Mouse (Mus musculus): ENCODE data around the gene Nrap. TPM values are rescaled to one million over a fixed set of nuclear protein-coding genes. Genes with fewer than 3 reads are reported as not detected.
"Not testable (repeated sequence)": the region's sequence is repeated elsewhere in the genome, so short reads cannot be mapped to it uniquely, and the experiment has no call there.

The Nrap gene
- polyA plus RNA-seq, 1 experiment from 2014 or later: 0.21 TPM

- ATAC-seq (ENCODE audit: insufficient number of reproducible peaks, low FRiP score, low TSS enrichment, low read depth) (no peak), DNase-seq (ENCODE audit: low spot score) (no peak)
- Histone ChIP-seq H3K9ac (ENCODE audit: low read length) (no peak overlapping the region), H3K9me3 (ENCODE audit: control insufficient read depth, low read length) (no peaks in the 10 kb centered on the region), H3K27ac (replicated peaks; ENCODE audit: low read depth, low read length) (no peak overlapping the region), H3K4me3 (ENCODE audit: low read depth, low read length) (no peak overlapping the region), H3K4me2 (ENCODE audit: low read depth, severe bottlenecking) (no peak overlapping the region), H3K36me3 (ENCODE audit: control insufficient read depth, insufficient read depth, low read length) (no peaks in the 10 kb centered on the region), H3K27me3 (ENCODE audit: control insufficient read depth, insufficient read depth, low read length) (no peaks in the 10 kb centered on the region), H3K4me1 (ENCODE audit: control insufficient read depth, insufficient read depth, low read length) (peaks cover 9% of the 10 kb centered on the region)
- 83% methylated on average over 17 of the region's 17 CpGs for WGBS
These were observed 35.0 kb upstream of the Nrap start for GRCm38 (mm10) chr19:56424606-56425395.

GRCm38 (mm10) chr19:56423370-56423769 is 33.5 kb upstream of the Nrap start:
- DNase-seq (ENCODE audit: low spot score): no peak
- H3K4me3 ChIP-seq (ENCODE audit: low read depth, low read length): no peak overlapping the region
- H3K27ac ChIP-seq (replicated peaks; ENCODE audit: low read depth, low read length): no peak overlapping the region
- H3K4me1 ChIP-seq (ENCODE audit: control insufficient read depth, insufficient read depth, low read length): peaks cover 9% of the 10 kb centered on the region
- 63% methylated on average over 12 of the region's 12 CpGs for WGBS
- no peaks in the 10 kb centered on the region for H3K9me3 ChIP-seq (ENCODE audit: control insufficient read depth, low read length)
- no peaks in the 10 kb centered on the region for H3K36me3 ChIP-seq (ENCODE audit: control insufficient read depth, insufficient read depth, low read length)
- H3K9ac ChIP-seq (ENCODE audit: low read length): no peak overlapping the region
- H3K4me2 ChIP-seq (ENCODE audit: low read depth, severe bottlenecking): no peak overlapping the region
- H3K27me3 ChIP-seq (ENCODE audit: control insufficient read depth, insufficient read depth, low read length): no peaks in the 10 kb centered on the region
- ATAC-seq (ENCODE audit: insufficient number of reproducible peaks, low FRiP score, low TSS enrichment, low read depth): no peak

- Histone ChIP-seq H3K27me3 (ENCODE audit: control insufficient read depth, insufficient read depth, low read length) (no peaks in the 10 kb centered on the region), H3K27ac (replicated peaks; ENCODE audit: low read depth, low read length) (no peak overlapping the region), H3K36me3 (ENCODE audit: control insufficient read depth, insufficient read depth, low read length) (no peaks in the 10 kb centered on the region), H3K9ac (ENCODE audit: low read length) (no peak overlapping the region), H3K4me1 (ENCODE audit: control insufficient read depth, insufficient read depth, low read length) (peaks cover 9% of the 10 kb centered on the region), H3K9me3 (ENCODE audit: control insufficient read depth, low read length) (no peaks in the 10 kb centered on the region), H3K4me3 (ENCODE audit: low read depth, low read length) (no peak overlapping the region), H3K4me2 (ENCODE audit: low read depth, severe bottlenecking) (no peak overlapping the region)
- peak; percentile 44; the same call in 1 of the 2 replicates for ATAC-seq (ENCODE audit: insufficient number of reproducible peaks, low FRiP score, low TSS enrichment, low read depth)
- peak; percentile 93 for DNase-seq (ENCODE audit: low spot score)
- WGBS: 21% methylated on average over 14 of the region's 14 CpGs
These were observed 32.9 kb upstream of the Nrap start for GRCm38 (mm10) chr19:56422476-56423338.

- no peak overlapping the region for H3K27ac ChIP-seq (replicated peaks; ENCODE audit: low read depth, low read length)
- no peak overlapping the region for H3K4me3 ChIP-seq (ENCODE audit: low read depth, low read length)
- no peak overlapping the region for H3K9ac ChIP-seq (ENCODE audit: low read length)
- H3K9me3 ChIP-seq (ENCODE audit: control insufficient read depth, low read length): no peaks in the 10 kb centered on the region
- H3K4me1 ChIP-seq (ENCODE audit: control insufficient read depth, insufficient read depth, low read length): peaks cover 9% of the 10 kb centered on the region
- ATAC-seq (ENCODE audit: insufficient number of reproducible peaks, low FRiP score, low TSS enrichment, low read depth) (no peak), DNase-seq (ENCODE audit: low spot score) (no peak)
- H3K27me3 ChIP-seq (ENCODE audit: control insufficient read depth, insufficient read depth, low read length): no peaks in the 10 kb centered on the region
- no peak overlapping the region for H3K4me2 ChIP-seq (ENCODE audit: low read depth, severe bottlenecking)
- WGBS: 90% methylated on average over 3 of the region's 3 CpGs
- H3K36me3 ChIP-seq (ENCODE audit: control insufficient read depth, insufficient read depth, low read length): no peaks in the 10 kb centered on the region
These were observed 30.5 kb upstream of the Nrap start for GRCm38 (mm10) chr19:56420345-56420744.

GRCm38 (mm10) chr19:56419452-56419851 is 29.6 kb upstream of the Nrap start:
- H3K4me3 ChIP-seq (ENCODE audit: low read depth, low read length): no peak overlapping the region
- no peak overlapping the region for H3K27ac ChIP-seq (replicated peaks; ENCODE audit: low read depth, low read length)
- H3K4me1 ChIP-seq (ENCODE audit: control insufficient read depth, insufficient read depth, low read length): peaks cover 9% of the 10 kb centered on the region
- ATAC-seq (ENCODE audit: insufficient number of reproducible peaks, low FRiP score, low TSS enrichment, low read depth): no peak
- H3K9ac ChIP-seq (ENCODE audit: low read length): no peak overlapping the region
- H3K4me2 ChIP-seq (ENCODE audit: low read depth, severe bottlenecking): no peak overlapping the region
- H3K27me3 ChIP-seq (ENCODE audit: control insufficient read depth, insufficient read depth, low read length): no peaks in the 10 kb centered on the region
- no peaks in the 10 kb centered on the region for H3K36me3 ChIP-seq (ENCODE audit: control insufficient read depth, insufficient read depth, low read length)
- WGBS: 45% methylated on average over 9 of the region's 9 CpGs
- H3K9me3 ChIP-seq (ENCODE audit: control insufficient read depth, low read length): no peaks in the 10 kb centered on the region
- DNase-seq (ENCODE audit: low spot score): peak; percentile 64

GRCm38 (mm10) chr19:56418404-56418803 is 28.6 kb upstream of the Nrap start:
- no peak overlapping the region for H3K4me2 ChIP-seq (ENCODE audit: low read depth, severe bottlenecking)
- H3K27me3 ChIP-seq (ENCODE audit: control insufficient read depth, insufficient read depth, low read length): no peaks in the 10 kb centered on the region
- ATAC-seq (ENCODE audit: insufficient number of reproducible peaks, low FRiP score, low TSS enrichment, low read depth): no peak
- H3K4me1 ChIP-seq (ENCODE audit: control insufficient read depth, insufficient read depth, low read length): peaks cover 6% of the 10 kb centered on the region
- DNase-seq (ENCODE audit: low spot score): no peak
- no peak overlapping the region for H3K27ac ChIP-seq (replicated peaks; ENCODE audit: low read depth, low read length)
- no peaks in the 10 kb centered on the region for H3K36me3 ChIP-seq (ENCODE audit: control insufficient read depth, insufficient read depth, low read length)
- no peak overlapping the region for H3K9ac ChIP-seq (ENCODE audit: low read length)
- no peak overlapping the region for H3K4me3 ChIP-seq (ENCODE audit: low read depth, low read length)
- 74% methylated on average over 4 of the region's 4 CpGs for WGBS
- no peaks in the 10 kb centered on the region for H3K9me3 ChIP-seq (ENCODE audit: control insufficient read depth, low read length)

GRCm38 (mm10) chr19:56409884-56410283 is 20.0 kb upstream of the Nrap start:
- ATAC-seq (ENCODE audit: insufficient number of reproducible peaks, low FRiP score, low TSS enrichment, low read depth); H3K27me3 ChIP-seq (ENCODE audit: control insufficient read depth, insufficient read depth, low read length); H3K4me2 ChIP-seq (ENCODE audit: low read depth, severe bottlenecking); H3K4me1 ChIP-seq (ENCODE audit: control insufficient read depth, insufficient read depth, low read length); H3K27ac ChIP-seq (replicated peaks; ENCODE audit: low read depth, low read length); H3K9me3 ChIP-seq (ENCODE audit: control insufficient read depth, low read length); H3K36me3 ChIP-seq (ENCODE audit: control insufficient read depth, insufficient read depth, low read length); H3K4me3 ChIP-seq (ENCODE audit: low read depth, low read length); DNase-seq (ENCODE audit: low spot score); H3K9ac ChIP-seq (ENCODE audit: low read length): not testable (repeated sequence)
- 90% methylated on average over 4 of the region's 4 CpGs for WGBS

- H3K4me3 ChIP-seq (ENCODE audit: low read depth, low read length): no peak overlapping the region
- H3K4me2 ChIP-seq (ENCODE audit: low read depth, severe bottlenecking): no peak overlapping the region
- ATAC-seq (ENCODE audit: insufficient number of reproducible peaks, low FRiP score, low TSS enrichment, low read depth) (no peak), DNase-seq (ENCODE audit: low spot score) (no peak)
- H3K9ac ChIP-seq (ENCODE audit: low read length): no peak overlapping the region
- H3K27me3 ChIP-seq (ENCODE audit: control insufficient read depth, insufficient read depth, low read length): no peaks in the 10 kb centered on the region
- no peak overlapping the region for H3K27ac ChIP-seq (replicated peaks; ENCODE audit: low read depth, low read length)
- H3K4me1 ChIP-seq (ENCODE audit: control insufficient read depth, insufficient read depth, low read length): peaks cover 7% of the 10 kb centered on the region; the same call in 1 of the 2 replicates
- no peaks in the 10 kb centered on the region for H3K9me3 ChIP-seq (ENCODE audit: control insufficient read depth, low read length)
- WGBS: 91% methylated on average over 7 of the region's 7 CpGs
- H3K36me3 ChIP-seq (ENCODE audit: control insufficient read depth, insufficient read depth, low read length): no peaks in the 10 kb centered on the region; the same call in 1 of the 2 replicates
These were observed 16.7 kb upstream of the Nrap start for GRCm38 (mm10) chr19:56406581-56406980.
